In genomic region chr15:97870116-97870515, GRCm38 (mm10) we compare ENCODE assay signal across 2 mouse cellular contexts. TPM values are rescaled to one million over a fixed set of nuclear protein-coding genes. Genes with fewer than 3 reads are reported as not detected.
"Had no signal": no experiment of that assay in that cellular context is flagged by ENCODE, and none has a peak within 500 bp of the region (broad histone marks: within the 10 kb centered on the region; RNA-seq: fewer than 3 reads in every experiment).

No protein-coding gene starts in this region.

RNA-seq across cellular contexts. Expression of gene Vdr, which starts 40.3 kb away (rescaled TPM):
- total RNA-seq: monocyte, adult 5-6 weeks had no signal
- polyA plus RNA-seq: midbrain, embryonic 13.5 days had no signal
